Mouse (Mus musculus): ENCODE data around the gene Cyb561d2.

Gene Cyb561d2

GRCm38 (mm10) chr9:107520331-107520730 lies 21.7 kb downstream of the Cyb561d2 start:
- no peak for DNase-seq

- peak; percentile 63 for DNase-seq
Measured at GRCm38 (mm10) chr9:107514303-107514955, 27.6 kb downstream of the Cyb561d2 start.

DNA sequence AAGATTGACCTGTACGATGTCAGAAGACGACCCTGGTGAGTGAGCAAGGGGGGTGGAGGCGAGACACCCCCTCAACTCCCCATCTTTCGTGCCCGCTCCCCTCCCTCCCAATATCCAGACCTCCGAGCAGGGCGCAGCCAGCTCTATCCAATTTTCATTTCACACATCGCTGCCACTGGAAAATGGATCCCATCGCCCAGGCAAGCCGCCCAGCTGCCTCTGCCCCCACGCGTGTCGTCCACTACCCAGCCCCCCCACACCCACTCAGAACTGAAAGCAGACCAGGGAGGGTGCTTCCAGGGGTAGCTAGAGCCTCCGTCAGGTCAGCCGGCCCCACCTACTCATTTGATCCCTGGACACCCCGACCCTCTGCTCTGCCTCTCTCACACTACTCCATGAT lies 29.7 kb downstream of the Cyb561d2 start:
- no peak for DNase-seq

DNA sequence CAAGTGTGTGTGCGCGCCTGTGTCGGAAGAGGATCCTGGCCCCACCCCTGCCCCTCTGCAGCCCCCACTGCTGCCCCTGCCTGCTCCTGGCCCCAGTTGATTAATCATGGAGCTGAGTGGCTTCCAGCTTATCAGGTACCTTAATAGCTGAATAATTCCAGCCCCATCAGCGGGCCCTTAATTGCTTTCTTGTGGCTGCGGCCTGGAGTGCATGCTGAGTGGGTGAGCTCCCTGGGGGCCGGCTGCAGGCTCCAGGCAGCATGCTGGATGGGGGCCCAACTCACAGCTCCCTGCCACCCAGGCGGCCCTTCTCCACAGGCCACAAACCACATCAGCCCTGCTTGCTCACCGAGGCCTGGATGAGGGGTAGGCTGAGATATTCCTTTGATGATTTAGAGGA lies 30.6 kb downstream of the Cyb561d2 start:
- DNase-seq, result no peak

- DNase-seq, result no peak
Measured at GRCm38 (mm10) chr9:107510384-107511100, 31.5 kb downstream of the Cyb561d2 start.

- peak; percentile 61 for DNase-seq
Measured at GRCm38 (mm10) chr9:107508266-107508665, 33.7 kb downstream of the Cyb561d2 start.

GRCm38 (mm10) chr9:107504662-107505537 lies 37.1 kb downstream of the Cyb561d2 start:
- no peak for DNase-seq

GRCm38 (mm10) chr9:107502131-107502846 lies 39.7 kb downstream of the Cyb561d2 start:
- no peak for DNase-seq

GRCm38 (mm10) chr9:107500708-107501286 lies 41.2 kb downstream of the Cyb561d2 start:
- no peak for DNase-seq

DNA sequence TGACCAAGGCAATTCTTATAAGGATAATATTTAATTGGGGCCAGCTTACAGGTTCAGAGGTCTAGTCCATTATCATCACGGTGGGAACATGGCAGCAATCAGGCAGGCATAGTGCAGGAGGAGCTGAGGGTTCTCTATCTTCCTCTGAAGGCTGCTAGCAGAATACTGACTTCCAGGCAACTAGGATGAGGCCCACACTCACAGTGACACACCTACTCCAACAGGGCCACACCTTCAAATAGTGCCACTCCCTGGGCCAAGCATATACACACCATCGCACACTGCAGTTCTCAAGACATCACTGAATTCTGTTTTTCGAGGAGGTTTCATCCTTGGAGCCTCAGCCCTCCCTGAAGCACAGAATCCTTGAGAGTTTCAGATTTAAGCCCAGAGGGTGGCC lies 45.6 kb downstream of the Cyb561d2 start:
- no peak for DNase-seq

DNA sequence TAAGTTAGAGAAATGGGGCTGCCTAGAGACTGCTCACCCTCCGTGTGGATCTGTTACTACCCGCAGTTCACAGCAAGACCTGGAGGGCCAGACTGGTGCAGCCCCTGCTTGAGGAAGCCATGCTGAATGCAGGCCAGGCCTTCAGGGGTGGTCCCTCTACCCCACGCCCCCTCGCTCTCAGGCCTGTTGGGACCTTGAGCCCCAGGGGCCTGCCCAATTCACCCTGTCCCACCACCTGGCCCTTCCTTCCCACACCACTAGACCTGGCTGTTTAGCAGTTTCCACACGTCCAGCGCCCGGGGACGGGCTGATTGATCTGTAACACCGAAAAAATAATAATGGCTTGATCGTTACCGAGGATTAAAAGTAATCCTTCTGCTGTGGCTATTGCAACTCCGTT lies 47.8 kb downstream of the Cyb561d2 start:
- no peak for DNase-seq

GRCm38 (mm10) chr9:107493511-107493910 lies 48.5 kb downstream of the Cyb561d2 start:
- DNase-seq, result no peak

DNA sequence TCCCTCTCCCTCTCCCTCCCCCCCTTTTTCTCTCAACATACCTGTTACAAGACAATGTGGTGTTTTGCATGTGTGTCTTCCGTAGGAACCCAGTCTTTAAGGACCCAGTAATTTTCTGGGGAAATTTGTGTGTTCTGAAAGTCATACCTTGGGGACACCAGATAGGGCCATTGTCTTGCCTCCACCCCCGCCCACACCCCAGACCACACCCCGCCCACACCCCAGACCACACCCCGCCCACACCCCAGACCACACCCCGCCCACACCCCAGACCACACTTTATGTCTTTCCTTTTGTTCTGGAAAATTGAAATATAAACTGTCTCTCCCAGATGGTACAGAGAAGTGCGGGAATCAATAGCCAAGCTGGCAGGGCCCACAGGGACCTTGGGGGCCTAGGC lies 51.4 kb downstream of the Cyb561d2 start:
- no peak for DNase-seq

DNA sequence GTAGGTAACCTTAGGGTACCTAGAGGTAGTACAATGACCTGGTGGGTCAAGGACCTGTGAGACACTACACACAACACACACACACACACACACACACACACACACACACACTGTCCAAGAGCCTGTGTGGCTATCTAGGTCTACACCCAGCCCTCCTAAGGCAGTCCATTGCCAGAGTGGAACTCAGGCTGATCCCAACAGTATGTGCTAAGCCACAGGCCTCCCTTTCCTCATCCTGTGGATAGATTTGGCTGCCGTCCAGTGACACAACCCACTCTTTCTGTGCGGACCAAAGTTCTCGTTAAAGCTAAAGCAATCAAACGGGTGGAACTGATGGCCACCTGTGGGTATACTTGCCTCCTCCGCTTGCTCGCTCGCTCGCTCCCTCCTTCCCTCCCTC lies 51.8 kb downstream of the Cyb561d2 start:
- no peak for DNase-seq
